Mouse (Mus musculus) forebrain, embryonic 12.5 days (tissue): ENCODE data around the gene Rnf6. TPM values are rescaled to one million over a fixed set of nuclear protein-coding genes. Genes with fewer than 3 reads are reported as not detected.
"Not testable (repeated sequence)": the region's sequence is repeated elsewhere in the genome, so short reads cannot be mapped to it uniquely, and the experiment has no call there.

Source experiments
- ATAC-seq: fragments of 200-750 bp; cut with Nextera tagmentation; 2 replicates; pipeline ENCODE4 v1.8.0; 2017; ENCODE audit warnings: moderate TSS enrichment; ENCODE audit not compliant: low FRiP score
- H3K27ac ChIP-seq: fragments of 300-500 bp; sonication (generic); 2 replicates; pipeline ENCODE4 v1.5.1; 2016; ENCODE audit warnings: mild to moderate bottlenecking
- H3K27me3 ChIP-seq: fragments of 300-500 bp; sonication (generic); 2 replicates; pipeline ENCODE4 v1.6.1; 2016; ENCODE audit warnings: mild to moderate bottlenecking
- H3K36me3 ChIP-seq: fragments of 300-500 bp; sonication (generic); replicated peaks from 2 replicates; pipeline ENCODE4 v1.6.1; 2016; ENCODE audit warnings: mild to moderate bottlenecking
- H3K4me1 ChIP-seq: fragments of 300-500 bp; sonication (generic); 2 replicates; pipeline ENCODE4 v1.6.1; 2016
- H3K4me2 ChIP-seq: fragments of 300-500 bp; sonication (generic); 2 replicates; pipeline ENCODE4 v1.6.1; 2016; ENCODE audit warnings: mild to moderate bottlenecking, moderate library complexity
- H3K4me3 ChIP-seq: fragments of 300-500 bp; sonication (generic); replicated peaks from 2 replicates; pipeline ENCODE4 v1.5.1; 2016; ENCODE audit warnings: mild to moderate bottlenecking
- H3K9ac ChIP-seq: fragments of 300-500 bp; sonication (generic); 2 replicates; pipeline ENCODE4 v1.6.1; 2016; ENCODE audit warnings: mild to moderate bottlenecking
- H3K9me3 ChIP-seq: fragments of 300-500 bp; sonication (generic); 2 replicates; pipeline ENCODE4 v1.6.1; 2016
- WGBS: fragments of 180-500 bp; shearing (Covaris S2); methylation state at CpG from one replicate; pipeline ENCODE4 v1.1.7; 2016; 5-methylcytosine and 5-hydroxymethylcytosine counted together
- polyA plus RNA-seq: library from polyadenylated mRNA; unstranded; fragments of >200 nt; fragmentation: Nextera tagmentation; extraction: Ambion mirVana; gene quantifications from 2 replicates; pipeline ENCODE4 v1.2.1, GENCODE M21; 2016

Gene Rnf6
- polyA plus RNA-seq, 1 experiment from 2014 or later: 26.5 TPM

- H3K4me2 ChIP-seq: no peak overlapping the region
- no peaks in the 10 kb centered on the region for H3K27me3 ChIP-seq
- no peaks in the 10 kb centered on the region for H3K36me3 ChIP-seq
- ATAC-seq: no peak
- no peaks in the 10 kb centered on the region for H3K9me3 ChIP-seq
- 89% methylated on average over 1 of the region's 1 CpGs for WGBS
- H3K27ac ChIP-seq: no peak overlapping the region
- no peak overlapping the region for H3K4me3 ChIP-seq
- H3K9ac ChIP-seq: no peak overlapping the region
- no peaks in the 10 kb centered on the region for H3K4me1 ChIP-seq
These were observed 33.2 kb downstream of the Rnf6 start for GRCm38 (mm10) chr5:146188144-146188543.

- not testable (repeated sequence) for H3K27me3 ChIP-seq, H3K27ac ChIP-seq, H3K4me3 ChIP-seq, H3K4me1 ChIP-seq, H3K36me3 ChIP-seq, H3K9me3 ChIP-seq, H3K4me2 ChIP-seq, ATAC-seq, H3K9ac ChIP-seq
- WGBS: 33% methylated on average over 5 of the region's 5 CpGs
These were observed 33.9 kb downstream of the Rnf6 start for GRCm38 (mm10) chr5:146187441-146187840.

- H3K4me3 ChIP-seq, H3K27ac ChIP-seq, ATAC-seq, H3K36me3 ChIP-seq, H3K4me1 ChIP-seq, H3K27me3 ChIP-seq, H3K9ac ChIP-seq, H3K9me3 ChIP-seq, H3K4me2 ChIP-seq: not testable (repeated sequence)
- WGBS: 76% methylated on average over 4 of the region's 4 CpGs
These were observed 36.2 kb downstream of the Rnf6 start, which contains the start of gene 1700001J03Rik for GRCm38 (mm10) chr5:146185204-146185603. Gene 1700001J03Rik, minus strand, starts transcription at chr5:146185304.

GRCm38 (mm10) chr5:146172744-146173143 is 48.6 kb downstream of the Rnf6 start:
- not testable (repeated sequence) for ATAC-seq, H3K4me3 ChIP-seq, H3K27ac ChIP-seq, H3K9ac ChIP-seq, H3K4me1 ChIP-seq, H3K9me3 ChIP-seq, H3K27me3 ChIP-seq, H3K36me3 ChIP-seq, H3K4me2 ChIP-seq
- 64% methylated on average over 4 of the region's 4 CpGs for WGBS

- H3K9me3 ChIP-seq, H3K27ac ChIP-seq, H3K4me2 ChIP-seq, H3K9ac ChIP-seq, ATAC-seq, H3K4me3 ChIP-seq, H3K4me1 ChIP-seq, H3K27me3 ChIP-seq, H3K36me3 ChIP-seq: not testable (repeated sequence)
- WGBS: 78% methylated on average over 2 of the region's 2 CpGs
These were observed 50.7 kb downstream of the Rnf6 start, which contains the start of gene Gm6309 for GRCm38 (mm10) chr5:146170621-146171020. Gene Gm6309, minus strand, starts transcription at chr5:146170721.

- not testable (repeated sequence) for H3K9ac ChIP-seq, H3K4me1 ChIP-seq, H3K27me3 ChIP-seq, H3K9me3 ChIP-seq, H3K36me3 ChIP-seq, ATAC-seq, H3K4me3 ChIP-seq, H3K4me2 ChIP-seq, H3K27ac ChIP-seq
- 93% methylated on average over 3 of the region's 3 CpGs for WGBS
These were observed 60.9 kb downstream of the Rnf6 start, which contains the start of gene Gm5565 for GRCm38 (mm10) chr5:146160439-146160838. Gene Gm5565, minus strand, starts transcription at chr5:146160539.

Other genes with a start within 250 kb of the Rnf6 start
- not detected in 2 replicates for gene Cyp3a25, start 211.9 kb downstream of the Rnf6 start, polyA plus RNA-seq
- gene Cyp3a59, start 142.3 kb downstream of the Rnf6 start, polyA plus RNA-seq: not detected in 2 replicates
- gene Gm5565, start 61.0 kb downstream of the Rnf6 start, polyA plus RNA-seq: not detected in 2 replicates
- gene Gm6309, start 50.8 kb downstream of the Rnf6 start, polyA plus RNA-seq: not detected in 2 replicates
- not detected in 2 replicates for gene 1700001J03Rik, start 36.3 kb downstream of the Rnf6 start, polyA plus RNA-seq
- 28.3 and 33.4 TPM in 2 replicates for gene Cdk8, start 9.7 kb upstream of the Rnf6 start, polyA plus RNA-seq
- gene Wasf3, start 163.4 kb upstream of the Rnf6 start, polyA plus RNA-seq: 7.2 and 8.4 TPM in 2 replicates